Mouse (Mus musculus) brain, embryonic 14.5 days (tissue): ENCODE data around the gene Shld1.

ENCODE experiments used
- CTCF ChIP-seq: fragments of 200-500 bp; IDR thresholded peaks from 2 replicates; pipeline ENCODE4 v1.5.1; 2012; ENCODE audit warnings: inconsistent platforms, mild to moderate bottlenecking, moderate library complexity, borderline replicate concordance; ENCODE audit not compliant: insufficient read depth, insufficient read length; ENCODE audit errors: extremely low read depth
- POLR2A ChIP-seq: fragments of 200-500 bp; IDR thresholded peaks from 2 replicates; pipeline ENCODE4 v1.6.1; 2012; ENCODE audit warnings: mild to moderate bottlenecking, inconsistent platforms, borderline replicate concordance; ENCODE audit not compliant: poor library complexity, insufficient read depth, insufficient read length, severe bottlenecking; ENCODE audit errors: extremely low read depth

- TF ChIP-seq CTCF: no peak
- no peak for TF ChIP-seq POLR2A
Measured at GRCm38 (mm10) chr2:132658412-132659120, 28.2 kb upstream of the Shld1 start.
